In the genomic region with DNA sequence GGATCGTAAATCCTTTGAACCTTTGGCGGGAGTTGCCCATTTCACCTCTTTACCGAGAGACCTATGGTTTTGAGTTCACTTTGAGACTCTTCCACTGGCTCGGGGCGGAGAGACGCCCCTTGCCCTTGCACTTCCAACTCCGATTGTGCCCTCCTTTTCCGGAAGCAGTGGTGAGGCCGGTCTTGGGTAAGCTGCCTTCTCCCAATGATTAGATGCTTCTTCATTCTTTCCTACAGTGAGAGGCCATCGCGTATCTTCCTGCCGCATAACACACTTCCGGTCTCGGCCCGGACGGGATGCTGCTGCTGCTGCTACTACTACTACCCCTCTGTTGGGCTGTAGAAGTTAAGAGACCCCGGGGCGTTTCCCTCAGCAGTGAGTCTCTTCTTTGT, we compare ENCODE assay signal across 8 mouse cellular contexts. TPM values are rescaled to one million over a fixed set of nuclear protein-coding genes. Genes with fewer than 3 reads are reported as not detected.
DNase-seq lines count a peak whose midpoint lies in the region; ATAC-seq lines count a peak whose summit lies in the region.

No protein-coding gene starts in this region.

- peak overlapping the region; percentile 11; the same call in 1 of the 2 replicates for H3K27ac ChIP-seq in neural tube, embryonic 11.5 days (ENCODE audit: low read depth, low read length)
- peak overlapping the region; percentile 87 for H3K27ac ChIP-seq in forebrain, embryonic 10.5 days

- H3K4me3 ChIP-seq in neural tube, embryonic 11.5 days (ENCODE audit: low read depth, low read length) = peak overlapping the region; percentile 70
- H3K4me3 ChIP-seq in forebrain, embryonic 10.5 days = peak overlapping the region; percentile 82
- H3K4me3 ChIP-seq in megakaryocyte, embryonic 14.5 days (replicated peaks) = peak overlapping the region; percentile 94

- H3K9me3 ChIP-seq in neural tube, embryonic 11.5 days (ENCODE audit: control insufficient read depth, low read length) = no peaks in the 10 kb centered on the region
- no peaks in the 10 kb centered on the region for H3K9me3 ChIP-seq in forebrain, embryonic 10.5 days
- no peaks in the 10 kb centered on the region for H3K9me3 ChIP-seq in megakaryocyte, embryonic 14.5 days

- H3K9ac ChIP-seq in neural tube, embryonic 11.5 days (ENCODE audit: low read length) = peak overlapping the region; percentile 58

- 1% methylated on average over 18 of the region's 18 CpGs for WGBS in neural tube, embryonic 11.5 days
- WGBS in forebrain, embryonic 10.5 days = under 1% methylated on average over 18 of the region's 18 CpGs

- peak; percentile 18 for ATAC-seq in neural tube, embryonic 11.5 days (ENCODE audit: insufficient read depth, low FRiP score, low TSS enrichment)

- DNase-seq in adrenal gland, postnatal 25 days = peak; percentile 20
- no peak for DNase-seq in adrenal gland, postnatal 10 days
- no peak for DNase-seq in neural tube, embryonic 11.5 days (ENCODE audit: low spot score)
- no peak for DNase-seq in neural tube, embryonic 10.5 days (ENCODE audit: extremely low spot score, low spot score)
- DNase-seq in forebrain, embryonic 10.5 days (ENCODE audit: extremely low spot score, low spot score) = no peak
- peak; percentile 54 for DNase-seq in kidney, postnatal 14 days
- DNase-seq in adipocyte (ENCODE audit: low spot score) = no peak

- H3K4me2 ChIP-seq in neural tube, embryonic 11.5 days (ENCODE audit: low read depth) = peak overlapping the region; percentile 92

- peaks cover 6% of the 10 kb centered on the region for H3K36me3 ChIP-seq in neural tube, embryonic 11.5 days (ENCODE audit: control insufficient read depth, insufficient read depth, low read length)
- peaks cover 46% of the 10 kb centered on the region for H3K36me3 ChIP-seq in forebrain, embryonic 10.5 days (replicated peaks)
- H3K36me3 ChIP-seq in megakaryocyte, embryonic 14.5 days (replicated peaks; ENCODE audit: low read length) = peaks cover 46% of the 10 kb centered on the region

- H3K27me3 ChIP-seq in neural tube, embryonic 11.5 days (ENCODE audit: control insufficient read depth, insufficient read depth, low read length) = no peaks in the 10 kb centered on the region
- H3K27me3 ChIP-seq in forebrain, embryonic 10.5 days (ENCODE audit: poor library complexity, severe bottlenecking) = no peaks in the 10 kb centered on the region
- H3K27me3 ChIP-seq in megakaryocyte, embryonic 14.5 days (replicated peaks) = peaks cover 14% of the 10 kb centered on the region

- peaks cover 9% of the 10 kb centered on the region for H3K4me1 ChIP-seq in neural tube, embryonic 11.5 days (ENCODE audit: control insufficient read depth, insufficient read depth, low read length)
- peaks cover 30% of the 10 kb centered on the region for H3K4me1 ChIP-seq in forebrain, embryonic 10.5 days
- H3K4me1 ChIP-seq in megakaryocyte, embryonic 14.5 days = peaks cover 59% of the 10 kb centered on the region

RNA-seq across cellular contexts. Expression of gene Prkcsh, which starts 0.6 kb away (rescaled TPM):
- total RNA-seq in adrenal gland, postnatal 25 days (2021) = 161 and 164 TPM in 2 replicates
- total RNA-seq in adrenal gland, postnatal 10 days (2021) = 100 to 1,000 TPM; 116 to 119 TPM
- 91.4 and 106 TPM in 2 replicates for polyA plus RNA-seq in neural tube, embryonic 11.5 days (2014; fragmentation: Nextera tagmentation; extraction: Ambion mirVana)
- 109 and 110 TPM in 2 replicates for polyA plus RNA-seq in forebrain, embryonic 10.5 days (2016; fragmentation: Nextera tagmentation; extraction: Ambion mirVana)
- 194 and 215 TPM in 2 replicates for polyA plus RNA-seq in megakaryocyte, embryonic 14.5 days (2012; ENCODE audit: insufficient read depth, low replicate concordance)

RNA-seq across cellular contexts. Expression of gene Ccdc151, which starts 0.7 kb away (rescaled TPM):
- 1.3 and 3.7 TPM in 2 replicates for total RNA-seq in adrenal gland, postnatal 25 days (2021)
- total RNA-seq in adrenal gland, postnatal 10 days (2021) = under 1 TPM; 0.39 to 1.00 TPM
- polyA plus RNA-seq in neural tube, embryonic 11.5 days (2014; fragmentation: Nextera tagmentation; extraction: Ambion mirVana) = 2.7 and 3.5 TPM in 2 replicates
- polyA plus RNA-seq in forebrain, embryonic 10.5 days (2016; fragmentation: Nextera tagmentation; extraction: Ambion mirVana) = 4.6 and 5.0 TPM in 2 replicates
- 0.18 TPM in 1 of 2 replicates, not detected in the other for polyA plus RNA-seq in megakaryocyte, embryonic 14.5 days (2012; ENCODE audit: insufficient read depth, low replicate concordance)

RNA-seq across cellular contexts. Expression of gene Rgl3, which starts 13.9 kb away (rescaled TPM):
- 33.9 and 66.9 TPM in 2 replicates for total RNA-seq in adrenal gland, postnatal 25 days (2021)
- total RNA-seq in adrenal gland, postnatal 10 days (2021) = 10 to 100 TPM; 16.2 to 23.0 TPM
- 2.3 and 3.7 TPM in 2 replicates for polyA plus RNA-seq in neural tube, embryonic 11.5 days (2014; fragmentation: Nextera tagmentation; extraction: Ambion mirVana)
- 4.7 and 5.2 TPM in 2 replicates for polyA plus RNA-seq in forebrain, embryonic 10.5 days (2016; fragmentation: Nextera tagmentation; extraction: Ambion mirVana)
- 2.2 and 5.6 TPM in 2 replicates for polyA plus RNA-seq in megakaryocyte, embryonic 14.5 days (2012; ENCODE audit: insufficient read depth, low replicate concordance)

RNA-seq across cellular contexts. Expression of gene Epor, which starts 39.9 kb away (rescaled TPM):
- total RNA-seq in adrenal gland, postnatal 25 days (2021) = 1.6 and 1.8 TPM in 2 replicates
- 1 to 10 TPM; 7.0 to 9.1 TPM for total RNA-seq in adrenal gland, postnatal 10 days (2021)
- 4.1 and 5.9 TPM in 2 replicates for polyA plus RNA-seq in neural tube, embryonic 11.5 days (2014; fragmentation: Nextera tagmentation; extraction: Ambion mirVana)
- 10.2 and 10.8 TPM in 2 replicates for polyA plus RNA-seq in forebrain, embryonic 10.5 days (2016; fragmentation: Nextera tagmentation; extraction: Ambion mirVana)
- 171 and 223 TPM in 2 replicates for polyA plus RNA-seq in megakaryocyte, embryonic 14.5 days (2012; ENCODE audit: insufficient read depth, low replicate concordance)

RNA-seq across cellular contexts. Expression of gene Swsap1, which starts 47.6 kb away (rescaled TPM):
- total RNA-seq in adrenal gland, postnatal 25 days (2021) = 14.0 and 19.4 TPM in 2 replicates
- total RNA-seq in adrenal gland, postnatal 10 days (2021) = 10 to 100 TPM; 11.9 to 15.1 TPM
- polyA plus RNA-seq in neural tube, embryonic 11.5 days (2014; fragmentation: Nextera tagmentation; extraction: Ambion mirVana) = 18.9 and 22.5 TPM in 2 replicates
- polyA plus RNA-seq in forebrain, embryonic 10.5 days (2016; fragmentation: Nextera tagmentation; extraction: Ambion mirVana) = 7.2 and 9.6 TPM in 2 replicates
- polyA plus RNA-seq in megakaryocyte, embryonic 14.5 days (2012; ENCODE audit: insufficient read depth, low replicate concordance) = 3.9 and 5.9 TPM in 2 replicates

Comparison
In these comparisons a context has a peak if more than half of its experiments do, and no peak if none do; other contexts are left out.
1. DNase-seq: peak in adrenal gland, postnatal 25 days (single experiment) and kidney, postnatal 14 days (single experiment); none in adrenal gland, postnatal 10 days (single experiment), neural tube, embryonic 11.5 days (single experiment), neural tube, embryonic 10.5 days (single experiment), forebrain, embryonic 10.5 days (single experiment) and adipocyte (single experiment).
2. Peak in every context shown above with its lines, with median percentiles within 50 percentile points of each other: H3K4me3 ChIP-seq.